Mouse (Mus musculus): ENCODE data around the gene Rgs10. TPM values are rescaled to one million over a fixed set of nuclear protein-coding genes. Genes with fewer than 3 reads are reported as not detected.

Rgs10 gene
- total and polyA plus RNA-seq, 2 experiments from 2014 or later, result 0.69 to 7.8 TPM

- ATAC-seq (ENCODE audit: insufficient read depth, low read depth), result peak; percentile 71
- H3K4me1 ChIP-seq (ENCODE audit: control insufficient read depth, insufficient read depth), result peaks cover 23% of the 10 kb centered on the region
- TF ChIP-seq EP300 (IDR thresholded peaks at IDR 0.05; ENCODE audit: low read depth) (no peak), CTCF (IDR thresholded peaks at IDR 0.05; ENCODE audit: low read depth) (no peak)
- DNase-seq (ENCODE audit: low spot score), result peak; percentile 64
- H3K36me3 ChIP-seq (replicated peaks; ENCODE audit: control insufficient read depth, insufficient read depth, low read length), result no peaks in the 10 kb centered on the region
- no peaks in the 10 kb centered on the region for H3K9me3 ChIP-seq (replicated peaks; ENCODE audit: control insufficient read depth, low read length)
- no peak overlapping the region for H3K4me2 ChIP-seq (ENCODE audit: low read depth, low read length)
- 11% methylated on average over 7 of the region's 7 CpGs for WGBS
- H3K9ac ChIP-seq (replicated peaks; ENCODE audit: low read depth, low read length), result no peak overlapping the region; the same call in 1 of the 2 replicates
- no peak overlapping the region for H3K4me3 ChIP-seq (ENCODE audit: low read depth, low read length)
- no peak overlapping the region for H3K27ac ChIP-seq (ENCODE audit: low read depth)
- H3K27me3 ChIP-seq (ENCODE audit: control insufficient read depth, insufficient read depth, low read length), result no peaks in the 10 kb centered on the region
Measured at GRCm38 (mm10) chr7:128388968-128389367, 29.6 kb downstream of the Rgs10 start.

GRCm38 (mm10) chr7:128383726-128384463, 34.7 kb downstream of the Rgs10 start:
- Histone ChIP-seq H3K36me3 (replicated peaks; ENCODE audit: control insufficient read depth, insufficient read depth, low read length) (no peaks in the 10 kb centered on the region), H3K4me2 (ENCODE audit: low read depth, low read length) (no peak overlapping the region), H3K27ac (ENCODE audit: low read depth) (peak overlapping the region; percentile 43; the same call in 1 of the 2 replicates), H3K27me3 (ENCODE audit: control insufficient read depth, insufficient read depth, low read length) (no peaks in the 10 kb centered on the region), H3K4me3 (ENCODE audit: low read depth, low read length) (no peak overlapping the region), H3K9ac (replicated peaks; ENCODE audit: low read depth, low read length) (no peak overlapping the region), H3K9me3 (replicated peaks; ENCODE audit: control insufficient read depth, low read length) (no peaks in the 10 kb centered on the region), H3K4me1 (ENCODE audit: control insufficient read depth, insufficient read depth) (peaks cover 4% of the 10 kb centered on the region; the same call in 1 of the 2 replicates)
- 39% methylated on average over 10 of the region's 10 CpGs for WGBS
- no peak for ATAC-seq (ENCODE audit: insufficient read depth, low read depth)
- TF ChIP-seq CTCF (IDR thresholded peaks at IDR 0.05; ENCODE audit: low read depth) (no peak), EP300 (IDR thresholded peaks at IDR 0.05; ENCODE audit: low read depth) (no peak)
- no peak for DNase-seq (ENCODE audit: low spot score)

- Histone ChIP-seq H3K36me3 (replicated peaks; ENCODE audit: control insufficient read depth, insufficient read depth, low read length) (no peaks in the 10 kb centered on the region), H3K4me2 (ENCODE audit: low read depth, low read length) (no peak overlapping the region), H3K27ac (ENCODE audit: low read depth) (no peak overlapping the region; the same call in 1 of the 2 replicates), H3K4me1 (ENCODE audit: control insufficient read depth, insufficient read depth) (no peaks in the 10 kb centered on the region), H3K9me3 (replicated peaks; ENCODE audit: control insufficient read depth, low read length) (no peaks in the 10 kb centered on the region), H3K9ac (replicated peaks; ENCODE audit: low read depth, low read length) (no peak overlapping the region), H3K27me3 (ENCODE audit: control insufficient read depth, insufficient read depth, low read length) (no peaks in the 10 kb centered on the region), H3K4me3 (ENCODE audit: low read depth, low read length) (no peak overlapping the region)
- TF ChIP-seq CTCF (IDR thresholded peaks at IDR 0.05; ENCODE audit: low read depth), result no peak
- TF ChIP-seq EP300 (IDR thresholded peaks at IDR 0.05; ENCODE audit: low read depth), result no peak
- DNase-seq (ENCODE audit: low spot score) (no peak), ATAC-seq (ENCODE audit: insufficient read depth, low read depth) (no peak)
- WGBS, result 70% methylated on average over 7 of the region's 7 CpGs
Measured at GRCm38 (mm10) chr7:128383189-128383725, 35.3 kb downstream of the Rgs10 start.

- Histone ChIP-seq H3K36me3 (replicated peaks; ENCODE audit: control insufficient read depth, insufficient read depth, low read length) (no peaks in the 10 kb centered on the region), H3K9ac (replicated peaks; ENCODE audit: low read depth, low read length) (no peak overlapping the region), H3K27ac (ENCODE audit: low read depth) (no peak overlapping the region), H3K27me3 (ENCODE audit: control insufficient read depth, insufficient read depth, low read length) (no peaks in the 10 kb centered on the region), H3K9me3 (replicated peaks; ENCODE audit: control insufficient read depth, low read length) (no peaks in the 10 kb centered on the region), H3K4me2 (ENCODE audit: low read depth, low read length) (no peak overlapping the region), H3K4me1 (ENCODE audit: control insufficient read depth, insufficient read depth) (no peaks in the 10 kb centered on the region), H3K4me3 (ENCODE audit: low read depth, low read length) (no peak overlapping the region)
- no peak for ATAC-seq (ENCODE audit: insufficient read depth, low read depth)
- 95% methylated on average over 6 of the region's 6 CpGs for WGBS
- no peak for DNase-seq (ENCODE audit: low spot score)
- TF ChIP-seq CTCF (IDR thresholded peaks at IDR 0.05; ENCODE audit: low read depth), result no peak
- TF ChIP-seq EP300 (IDR thresholded peaks at IDR 0.05; ENCODE audit: low read depth), result no peak
Measured at GRCm38 (mm10) chr7:128382527-128382860, 36.1 kb downstream of the Rgs10 start.

GRCm38 (mm10) chr7:128381811-128382526, 36.6 kb downstream of the Rgs10 start:
- no peak overlapping the region for H3K4me2 ChIP-seq (ENCODE audit: low read depth, low read length)
- H3K27me3 ChIP-seq (ENCODE audit: control insufficient read depth, insufficient read depth, low read length), result no peaks in the 10 kb centered on the region
- no peaks in the 10 kb centered on the region for H3K9me3 ChIP-seq (replicated peaks; ENCODE audit: control insufficient read depth, low read length)
- H3K36me3 ChIP-seq (replicated peaks; ENCODE audit: control insufficient read depth, insufficient read depth, low read length), result no peaks in the 10 kb centered on the region
- H3K27ac ChIP-seq (ENCODE audit: low read depth), result no peak overlapping the region
- H3K9ac ChIP-seq (replicated peaks; ENCODE audit: low read depth, low read length), result no peak overlapping the region
- 60% methylated on average over 14 of the region's 14 CpGs for WGBS
- no peaks in the 10 kb centered on the region for H3K4me1 ChIP-seq (ENCODE audit: control insufficient read depth, insufficient read depth)
- DNase-seq (ENCODE audit: low spot score) (no peak), ATAC-seq (ENCODE audit: insufficient read depth, low read depth) (no peak)
- TF ChIP-seq CTCF (IDR thresholded peaks at IDR 0.05; ENCODE audit: low read depth), result no peak
- TF ChIP-seq EP300 (IDR thresholded peaks at IDR 0.05; ENCODE audit: low read depth), result no peak
- no peak overlapping the region for H3K4me3 ChIP-seq (ENCODE audit: low read depth, low read length)

Data from heart, postnatal 0 days (tissue).